Mouse (Mus musculus) right cerebral cortex, postnatal 10 days (tissue): Measurements from ENCODE around the gene Hadhb.

Experiments
- DNase-seq, 2 experiments: peaks; one replicate each; pipeline ENCODE4 v3.0.0; 2021; ENCODE audit warnings: low spot score in 2 of 2

Gene Hadhb

GRCm38 (mm10) chr5:30127921-30128597, 27.0 kb upstream of the Hadhb start:
- DNase-seq: peak in 1 of 2 experiments; percentile 14

GRCm38 (mm10) chr5:30128680-30129079, 26.4 kb upstream of the Hadhb start:
- peak in 1 of 2 experiments; percentile 16 for DNase-seq

GRCm38 (mm10) chr5:30131246-30131645, 23.8 kb upstream of the Hadhb start:
- DNase-seq: no peak

- DNase-seq: no peak
Measured at GRCm38 (mm10) chr5:30132173-30132572, 22.9 kb upstream of the Hadhb start.

GRCm38 (mm10) chr5:30135711-30136231, 19.3 kb upstream of the Hadhb start:
- DNase-seq: no peak

GRCm38 (mm10) chr5:30137271-30137670, 17.8 kb upstream of the Hadhb start:
- no peak for DNase-seq

- no peak for DNase-seq
Measured at GRCm38 (mm10) chr5:30138193-30138592, 16.9 kb upstream of the Hadhb start.

GRCm38 (mm10) chr5:30146526-30146925, 8.5 kb upstream of the Hadhb start:
- no peak for DNase-seq

GRCm38 (mm10) chr5:30148133-30148920, 6.7 kb upstream of the Hadhb start:
- no peak for DNase-seq

GRCm38 (mm10) chr5:30152007-30152406, 3.0 kb upstream of the Hadhb start:
- no peak for DNase-seq

GRCm38 (mm10) chr5:30152413-30152812, 2.6 kb upstream of the Hadhb start:
- DNase-seq: no peak

GRCm38 (mm10) chr5:30153222-30153621, 1.8 kb upstream of the Hadhb start:
- no peak for DNase-seq

- DNase-seq: no peak
Measured at GRCm38 (mm10) chr5:30154013-30154412, 1.0 kb upstream of the Hadhb start.

- no peak for DNase-seq
Measured at GRCm38 (mm10) chr5:30155395-30155792, 346 bp downstream of the Hadhb start.

- no peak for DNase-seq
Measured at GRCm38 (mm10) chr5:30155821-30156629, 977 bp downstream of the Hadhb start.

GRCm38 (mm10) chr5:30159601-30160000, 4.6 kb downstream of the Hadhb start:
- peak; percentile 30 to 35 for DNase-seq

GRCm38 (mm10) chr5:30161836-30162235, 6.8 kb downstream of the Hadhb start:
- DNase-seq: no peak

GRCm38 (mm10) chr5:30162339-30162738, 7.3 kb downstream of the Hadhb start:
- no peak for DNase-seq

- DNase-seq: no peak
Measured at GRCm38 (mm10) chr5:30165234-30165946, 10.3 kb downstream of the Hadhb start.

GRCm38 (mm10) chr5:30170303-30170940, 15.4 kb downstream of the Hadhb start:
- DNase-seq: no peak

GRCm38 (mm10) chr5:30172115-30172514, 17.1 kb downstream of the Hadhb start:
- no peak for DNase-seq
